Mouse (Mus musculus): Measurements from ENCODE around the gene Zfp326.

The Zfp326 gene

DNA sequence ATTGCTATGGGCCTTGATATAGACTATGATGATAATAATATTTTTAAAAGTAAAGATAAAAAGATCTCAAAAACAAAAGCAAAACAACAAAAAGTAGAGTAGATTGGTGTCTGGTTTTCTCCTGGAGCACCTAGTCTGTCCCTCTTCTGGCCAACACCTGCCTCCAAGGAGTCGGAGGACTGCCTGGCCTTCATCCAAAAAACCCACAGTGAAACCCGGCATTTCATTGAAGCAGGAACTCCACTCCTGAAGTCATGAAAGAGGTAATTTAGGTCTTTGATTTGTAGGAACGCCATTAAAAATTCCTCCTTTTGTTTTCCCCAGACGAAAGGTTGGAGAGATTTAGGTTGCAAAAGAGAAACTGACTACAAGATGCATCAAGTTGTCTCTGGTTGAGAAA is 8.9 kb upstream of the Zfp326 start:
- DNase-seq (ENCODE audit: low spot score in 2 of 2) = no peak

DNA sequence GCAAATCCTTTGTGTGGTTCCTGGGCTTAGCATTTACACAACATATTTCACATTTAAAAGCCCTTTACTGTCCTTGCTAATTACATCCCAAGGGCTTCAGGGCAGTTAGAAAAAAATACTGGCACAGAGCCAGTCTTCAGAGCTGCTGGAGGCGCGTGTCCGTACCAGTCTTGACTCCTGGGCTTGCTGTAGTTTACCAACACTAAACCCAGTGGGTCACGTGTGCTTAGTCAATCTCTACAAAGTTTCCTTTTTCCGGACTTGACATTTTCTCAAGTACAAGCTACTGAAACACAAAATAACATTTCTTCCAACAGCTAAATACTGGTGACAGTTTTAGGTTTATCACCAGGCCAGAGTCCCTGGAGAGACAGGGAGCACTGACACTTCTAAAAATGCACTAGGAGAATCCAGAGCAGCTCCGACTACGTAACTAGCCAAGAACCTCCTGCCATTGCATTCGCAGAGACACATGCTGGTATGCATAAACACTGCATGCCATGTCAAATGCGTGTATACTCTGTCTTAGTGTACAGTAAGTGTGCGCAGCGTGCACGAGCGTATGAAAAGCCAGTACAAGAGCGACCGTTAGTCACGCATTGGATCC is 8.4 kb upstream of the Zfp326 start:
- no peak for DNase-seq (ENCODE audit: low spot score in 2 of 2)

DNA sequence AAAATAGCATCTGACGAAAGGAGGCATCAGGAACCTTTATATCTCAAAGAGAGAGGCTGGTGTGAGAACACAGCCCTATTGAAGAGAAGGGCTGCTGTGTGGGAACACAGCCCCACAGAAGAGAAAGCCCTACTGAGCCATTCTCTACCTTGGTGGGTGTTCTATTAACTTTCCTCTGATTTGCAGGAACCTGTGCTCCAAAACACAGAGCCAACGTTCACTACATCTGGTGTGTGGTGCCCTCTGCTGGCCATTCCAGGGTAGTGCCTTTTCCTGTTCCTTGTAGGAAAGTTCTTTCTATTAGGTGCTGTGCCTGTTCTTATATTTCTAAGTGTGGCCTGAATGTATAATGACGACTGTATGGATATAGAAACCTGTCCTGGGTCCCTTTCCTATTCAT is 7.8 kb upstream of the Zfp326 start:
- DNase-seq (ENCODE audit: low spot score in 2 of 2) = peak in 1 of 2 experiments; percentile 89

DNA sequence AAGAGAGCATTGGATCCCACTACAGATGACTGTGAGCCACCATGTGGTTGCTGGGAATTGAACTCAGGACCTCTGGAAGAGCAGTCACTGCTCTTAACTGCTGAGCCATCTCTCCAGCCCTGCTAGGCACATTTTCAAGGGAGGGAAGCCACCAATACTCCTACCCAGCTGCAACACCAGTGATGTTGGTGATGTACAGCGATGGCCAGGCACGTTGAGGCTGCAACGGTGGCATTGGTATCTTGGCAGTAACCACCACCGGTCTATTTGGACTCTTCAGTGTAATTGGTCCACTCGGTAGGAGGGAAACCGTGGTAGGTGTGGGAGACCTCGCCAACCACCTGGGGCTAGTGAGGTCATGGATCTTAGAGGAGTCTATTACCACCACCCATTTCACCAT is 6.6 kb upstream of the Zfp326 start:
- no peak for DNase-seq (ENCODE audit: low spot score in 2 of 2)

DNA sequence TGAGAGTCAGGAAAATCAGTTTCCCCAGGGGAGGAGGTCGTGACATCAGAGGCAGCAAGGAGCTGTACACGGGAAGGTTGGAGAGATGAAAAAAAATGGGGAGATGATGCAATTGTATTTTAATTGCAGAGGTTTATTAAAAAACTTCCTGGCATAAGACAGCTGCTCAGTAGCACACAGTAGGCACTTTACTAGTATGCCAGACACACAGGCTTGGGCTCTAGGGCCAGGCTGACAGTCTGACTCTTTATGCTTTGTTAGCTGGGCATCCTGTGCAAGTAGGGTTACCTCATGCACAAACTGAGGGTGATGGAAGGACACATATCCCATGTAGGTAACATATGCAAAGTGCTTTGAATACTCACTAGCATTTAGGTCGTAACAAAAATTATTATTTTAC is 5.2 kb upstream of the Zfp326 start:
- DNase-seq (ENCODE audit: low spot score in 2 of 2) = no peak

DNA sequence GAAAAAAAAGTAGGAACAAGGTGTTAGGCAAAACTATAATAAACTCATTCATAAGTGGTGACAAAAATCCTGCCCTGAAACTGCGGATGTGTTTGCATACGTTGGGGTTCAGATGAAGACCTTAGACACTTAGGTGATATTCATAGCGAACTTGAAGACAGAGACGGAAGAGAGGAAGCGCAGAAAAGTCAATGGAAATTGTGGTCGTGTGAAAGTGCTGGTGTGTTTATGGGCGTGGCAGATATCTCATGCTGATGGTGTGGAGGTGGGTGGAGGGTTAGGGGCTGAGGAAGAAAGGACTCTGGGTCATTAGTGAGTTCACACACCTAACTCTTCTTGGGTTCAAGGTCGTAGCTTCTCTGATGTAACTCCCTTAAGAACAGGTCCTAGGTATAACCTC is 4.2 kb upstream of the Zfp326 start:
- no peak for DNase-seq (ENCODE audit: low spot score in 2 of 2)

DNA sequence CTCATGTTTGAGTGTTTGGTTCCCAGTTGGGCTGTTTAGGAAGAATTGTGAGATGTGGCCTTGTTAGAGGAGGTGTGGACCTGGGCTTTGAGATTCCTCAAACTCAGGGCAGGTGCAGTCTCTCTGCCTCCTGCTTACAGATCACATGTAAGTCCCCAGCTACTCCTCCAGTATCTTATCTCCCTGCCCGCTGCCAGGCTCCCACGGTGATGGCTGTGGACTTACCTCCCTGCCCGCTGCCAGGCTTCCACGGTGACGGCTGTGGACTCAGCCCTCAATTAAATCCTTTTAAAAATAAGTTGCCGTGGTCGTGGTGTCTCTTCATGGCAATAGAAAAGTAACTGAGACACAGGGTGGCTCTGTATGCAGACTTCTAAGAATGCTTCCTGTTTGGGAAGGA is 3.4 kb upstream of the Zfp326 start:
- DNase-seq (ENCODE audit: low spot score in 2 of 2) = no peak

DNA sequence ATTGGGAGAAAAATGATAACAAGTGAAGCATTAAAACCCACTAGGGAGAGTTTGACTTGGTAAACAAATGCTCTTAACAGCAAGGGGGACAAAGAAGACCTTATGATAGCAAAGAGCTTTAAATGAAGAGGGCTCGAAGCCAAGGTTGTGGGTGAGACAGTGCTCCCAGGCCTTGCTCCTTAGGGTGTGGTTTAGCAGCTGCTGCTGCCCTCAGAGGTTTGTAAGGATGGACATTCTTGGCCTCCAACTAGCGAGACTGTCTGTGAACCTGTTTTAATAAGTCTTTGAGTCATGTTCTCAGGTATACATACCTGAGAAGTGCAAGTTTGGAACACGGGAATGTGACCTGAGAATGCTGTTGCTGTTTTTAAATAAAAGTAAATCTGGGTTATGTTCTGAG is 2.6 kb upstream of the Zfp326 start:
- DNase-seq (ENCODE audit: low spot score in 2 of 2) = no peak

DNA sequence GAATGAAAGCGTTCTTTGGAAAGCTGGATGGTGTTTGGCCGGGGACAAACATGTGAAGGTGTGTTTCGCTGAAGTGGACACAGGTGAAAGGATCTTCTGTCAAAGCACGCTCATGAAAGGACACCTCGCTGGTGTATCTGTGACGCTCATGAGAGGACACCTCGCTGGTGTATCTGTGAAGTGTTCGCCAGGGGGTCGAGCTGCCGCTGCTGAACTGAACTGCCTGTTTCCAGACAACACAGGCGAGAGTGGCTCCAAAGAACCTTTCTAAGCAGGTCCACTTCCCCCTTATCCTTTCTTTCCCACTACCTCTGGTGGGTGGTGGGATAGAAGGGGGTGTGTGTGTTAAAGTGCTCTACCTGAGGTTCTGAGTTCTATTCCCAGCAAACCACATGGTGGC is 1.9 kb upstream of the Zfp326 start:
- no peak for DNase-seq (ENCODE audit: low spot score in 2 of 2)

DNA sequence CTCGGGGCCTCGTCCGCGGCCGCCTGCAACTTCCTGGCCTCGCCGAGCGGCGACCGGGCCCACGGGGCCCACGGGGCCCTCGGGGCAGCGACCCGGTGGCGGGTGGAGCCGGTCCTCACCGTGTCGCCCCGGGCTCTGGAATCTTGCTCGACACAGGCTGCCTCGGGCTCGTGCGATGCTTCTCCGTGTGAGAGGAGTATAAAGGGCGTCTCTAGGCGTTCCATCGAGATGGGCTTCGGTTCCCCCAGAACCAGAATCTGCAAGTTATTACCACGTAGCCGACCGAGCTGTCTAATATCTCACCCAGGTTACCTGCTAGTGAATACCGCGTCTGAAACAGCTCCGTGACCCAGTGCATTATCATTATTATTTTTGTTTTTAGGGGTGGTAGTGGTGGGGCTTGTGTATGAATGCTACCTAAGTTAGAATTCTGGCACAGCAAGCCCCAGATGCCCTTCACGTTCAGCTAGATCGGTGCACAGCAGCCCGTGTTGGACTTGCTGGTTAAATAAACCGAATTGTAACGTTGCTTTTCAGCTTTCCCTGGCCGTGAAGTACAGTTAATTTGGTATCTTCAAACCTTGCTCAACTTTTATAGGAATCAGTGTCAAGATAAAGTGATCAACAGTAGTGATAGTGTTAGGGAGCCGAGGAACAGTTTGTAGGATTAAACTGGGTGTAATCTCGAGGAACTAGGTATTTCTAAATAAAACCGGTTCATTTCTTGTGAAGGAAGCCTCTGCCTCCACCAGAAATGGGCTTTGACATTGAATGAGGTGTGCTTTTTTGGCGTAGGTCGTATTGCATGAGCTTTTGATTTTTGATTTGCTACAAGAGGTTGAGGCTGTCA is 785 bp downstream of the Zfp326 start:
- no peak for DNase-seq (ENCODE audit: low spot score in 2 of 2)

DNA sequence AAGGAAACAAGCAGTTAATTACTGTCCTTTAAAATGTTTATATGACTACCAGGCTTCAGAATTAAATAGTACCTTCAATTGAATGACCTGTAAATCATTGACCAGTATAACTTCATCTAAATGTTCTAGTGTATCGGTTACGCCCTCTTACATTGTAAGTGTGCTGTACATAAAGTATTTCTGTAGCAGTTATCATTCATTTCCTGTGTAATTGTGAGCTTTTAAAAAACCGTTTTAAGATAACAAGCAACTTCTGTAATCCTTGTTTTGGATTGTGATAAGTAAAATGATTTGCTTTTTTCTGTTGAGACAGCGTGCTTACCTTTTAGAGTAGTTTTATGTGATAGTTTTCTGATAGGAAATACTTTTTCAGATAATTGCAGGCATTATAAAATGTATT is 11.0 kb downstream of the Zfp326 start:
- DNase-seq (ENCODE audit: low spot score in 2 of 2) = no peak

DNA sequence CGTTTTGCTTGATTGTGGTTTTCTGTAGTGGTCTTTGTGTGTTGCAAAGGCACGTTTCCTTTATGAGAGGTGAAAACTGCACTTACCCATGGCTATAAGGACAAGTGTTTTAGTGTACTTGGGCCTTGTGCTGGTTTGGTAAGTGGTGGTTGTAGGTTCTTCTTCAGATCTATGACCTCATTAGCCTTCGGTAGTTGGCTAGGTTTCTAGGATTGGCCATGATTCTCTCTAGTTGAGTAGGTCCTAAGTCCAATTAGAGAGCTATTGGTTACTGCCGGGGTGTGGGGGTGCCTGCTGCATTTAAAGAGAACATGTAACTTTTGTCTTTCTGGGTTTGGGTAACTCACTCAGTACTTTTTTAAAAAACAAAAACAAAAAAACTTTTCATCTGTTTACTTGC is 21.8 kb downstream of the Zfp326 start:
- no peak for DNase-seq (ENCODE audit: low spot score in 2 of 2)

DNA sequence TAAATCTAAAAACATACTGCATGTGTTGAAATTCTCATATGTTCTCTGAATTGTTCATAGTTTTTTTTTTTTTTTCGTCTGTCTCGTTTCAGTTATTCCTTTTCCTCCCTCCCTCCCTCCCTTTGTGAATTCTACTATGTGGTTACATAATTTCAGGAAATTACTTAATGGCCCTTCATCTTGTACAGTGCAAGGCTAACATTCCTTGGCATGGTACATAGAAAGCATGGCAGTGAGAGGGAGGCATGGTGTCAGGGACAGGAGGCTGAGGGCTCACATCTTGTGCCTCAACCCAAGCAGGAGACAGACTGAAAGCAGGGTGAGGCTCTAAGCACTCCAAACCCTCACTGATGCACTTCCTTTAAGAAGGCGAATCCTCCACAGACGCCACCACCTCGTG is 32.8 kb downstream of the Zfp326 start:
- DNase-seq (ENCODE audit: low spot score in 2 of 2) = no peak

DNA sequence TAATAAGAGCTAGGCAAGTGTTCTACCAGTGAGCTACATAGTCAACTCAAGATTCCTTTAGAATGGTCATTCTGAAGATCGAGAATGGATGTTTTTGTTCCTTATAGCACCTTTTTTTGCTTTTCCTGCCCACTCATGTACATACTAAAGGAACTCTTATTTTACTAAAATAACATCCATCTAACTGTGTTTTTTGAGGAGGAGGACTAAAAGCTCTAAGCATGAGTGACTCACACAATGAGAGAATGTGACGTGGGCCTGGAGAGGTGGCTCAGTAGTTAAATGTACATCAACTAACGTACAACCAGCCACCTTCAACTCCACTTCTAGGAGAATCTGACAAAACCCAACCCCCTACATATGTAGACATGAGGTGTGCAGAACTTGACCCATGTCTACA is 33.3 kb downstream of the Zfp326 start:
- DNase-seq (ENCODE audit: low spot score in 2 of 2) = no peak

DNA sequence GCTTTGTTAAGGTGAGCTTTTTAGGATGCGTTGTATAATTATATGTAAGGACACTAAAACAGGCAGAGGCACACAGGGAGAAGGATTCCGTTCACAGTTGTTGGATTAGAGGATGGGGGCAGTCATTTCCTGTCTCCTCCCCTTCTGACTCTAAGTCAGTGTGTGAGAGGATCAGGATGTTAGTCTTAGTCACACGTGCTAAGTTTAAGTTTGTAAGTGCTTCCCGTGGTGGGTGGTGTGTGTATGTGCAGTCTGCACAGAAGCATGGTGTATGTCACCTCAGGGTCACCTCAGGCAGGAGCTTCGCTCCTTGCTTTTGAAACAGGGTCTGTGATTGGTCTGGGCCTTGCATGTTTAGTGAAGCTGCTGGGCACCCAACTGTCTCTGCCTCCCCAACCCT is 35.1 kb downstream of the Zfp326 start:
- DNase-seq (ENCODE audit: low spot score in 2 of 2) = no peak

DNA sequence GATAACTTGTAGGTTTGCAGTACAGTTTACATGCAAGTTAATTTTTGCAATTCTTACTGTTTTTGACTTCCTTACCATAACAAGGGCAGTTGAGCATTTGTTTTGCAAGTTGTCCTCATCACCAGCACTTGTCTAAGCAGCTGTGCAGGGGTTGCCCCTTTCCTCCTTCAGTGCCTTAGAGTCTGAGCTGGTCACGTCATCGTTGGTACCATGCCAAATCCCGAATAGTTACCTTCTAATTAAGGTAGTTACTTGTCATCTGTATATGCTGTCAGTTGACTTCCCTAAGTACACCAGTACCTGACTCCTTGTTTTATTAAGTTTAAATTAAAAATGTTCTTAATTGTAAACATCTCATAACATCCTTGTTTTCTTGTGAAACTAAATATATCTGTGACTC is 41.0 kb downstream of the Zfp326 start:
- DNase-seq (ENCODE audit: low spot score in 2 of 2) = no peak

DNA sequence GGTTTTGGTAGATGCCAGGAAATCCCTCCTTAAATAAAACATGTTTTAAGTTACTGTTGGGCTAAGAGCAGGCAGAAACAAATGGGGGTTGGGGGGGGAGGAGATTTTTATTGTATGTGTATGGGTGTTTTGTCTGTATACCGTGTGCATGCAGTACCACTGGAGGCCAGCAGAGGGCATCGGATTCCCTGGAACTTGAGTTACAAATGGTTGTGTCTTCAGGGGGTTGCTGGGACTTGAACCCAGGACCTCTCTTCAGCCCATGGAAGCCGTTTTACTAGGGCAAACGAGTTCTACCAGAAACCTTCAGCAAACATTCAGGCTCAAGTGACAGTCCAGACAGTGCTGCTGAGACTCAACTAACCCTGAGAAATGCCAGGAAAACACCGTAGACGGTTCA is 41.9 kb downstream of the Zfp326 start:
- no peak for DNase-seq (ENCODE audit: low spot score in 2 of 2)

DNA sequence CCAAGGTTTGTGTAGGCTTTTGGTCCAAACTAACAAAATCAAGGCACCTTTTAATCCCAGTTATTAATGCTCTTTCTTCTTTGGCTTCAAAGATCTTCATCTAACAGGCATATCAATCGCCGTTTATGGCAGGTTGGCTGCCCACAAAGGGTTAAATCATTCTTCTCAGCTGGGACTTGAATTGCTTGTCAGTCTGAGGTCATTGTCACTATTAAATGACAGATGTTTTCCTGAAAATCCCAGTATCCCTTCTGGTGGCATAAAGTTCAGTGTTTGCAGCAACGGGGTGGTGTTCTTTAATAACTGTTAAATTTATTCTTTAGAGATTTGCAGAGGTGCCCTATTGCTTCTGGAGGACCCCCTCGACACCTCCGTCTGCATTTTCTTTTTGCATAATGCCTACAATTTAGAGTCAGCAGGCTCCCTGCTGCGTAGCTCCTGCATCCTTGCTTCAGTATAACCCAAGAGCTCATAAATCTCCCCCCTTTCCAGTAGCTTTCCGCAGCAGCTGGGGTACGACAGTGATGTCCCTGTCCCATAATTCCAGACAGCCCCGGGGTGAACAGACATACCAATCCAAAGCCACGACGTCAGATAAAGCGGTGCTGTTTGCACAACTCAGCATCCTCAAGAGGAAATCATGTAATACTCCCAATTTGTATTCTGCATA is 46.6 kb downstream of the Zfp326 start:
- no peak for DNase-seq (ENCODE audit: low spot score in 2 of 2)

DNA sequence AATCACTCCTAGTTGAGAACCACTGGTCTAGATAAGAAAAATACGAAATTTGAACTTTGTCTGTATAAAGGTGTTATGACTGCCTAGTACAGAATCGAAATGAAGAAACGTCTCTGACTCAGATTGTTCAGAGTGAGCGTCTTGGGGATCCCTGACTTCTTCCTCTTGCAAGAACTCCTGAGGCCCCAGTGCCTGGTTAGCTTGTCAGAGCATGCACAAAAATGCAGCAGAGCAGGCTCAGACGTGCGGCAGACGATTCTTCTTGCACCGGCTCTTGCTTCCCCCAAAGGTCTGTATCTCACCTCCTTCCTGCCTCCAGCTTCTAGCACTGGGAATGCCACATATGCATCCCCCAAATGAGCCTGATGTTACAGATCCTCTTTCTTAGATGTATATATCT is 48.0 kb downstream of the Zfp326 start:
- DNase-seq (ENCODE audit: low spot score in 2 of 2) = no peak

DNA sequence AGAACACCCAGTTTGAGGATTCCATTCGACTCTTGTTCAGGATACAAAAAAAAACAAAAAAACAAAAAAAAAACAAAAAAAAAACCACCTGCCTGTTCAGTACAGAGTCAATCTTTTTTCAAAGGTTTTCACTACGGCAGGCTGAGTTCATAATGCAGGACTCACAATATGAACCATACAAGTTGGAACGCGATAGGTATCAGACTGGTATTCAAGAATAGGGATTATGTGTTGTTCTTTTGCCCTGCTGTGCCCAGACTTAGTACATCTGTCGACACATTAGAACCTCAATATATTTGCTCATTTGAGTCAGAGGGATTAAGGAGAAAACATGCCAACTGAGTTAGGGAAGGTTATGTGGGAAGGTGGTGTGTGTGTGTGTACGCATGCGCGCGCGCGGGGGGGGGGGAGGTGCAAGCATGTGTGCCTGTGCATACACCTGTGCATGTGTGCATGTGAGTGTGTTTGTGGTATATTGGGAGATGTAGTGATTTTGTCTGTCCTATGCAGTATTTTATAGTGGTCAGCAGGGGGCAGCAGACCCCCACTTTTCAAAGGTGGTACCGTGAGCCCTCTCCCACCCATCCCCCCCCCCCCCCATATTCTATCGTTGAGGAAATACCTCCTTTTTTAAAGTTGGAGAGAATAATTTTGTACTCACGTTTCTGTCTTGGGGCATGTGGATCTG is 49.3 kb downstream of the Zfp326 start:
- DNase-seq (ENCODE audit: low spot score in 2 of 2) = no peak

DNA sequence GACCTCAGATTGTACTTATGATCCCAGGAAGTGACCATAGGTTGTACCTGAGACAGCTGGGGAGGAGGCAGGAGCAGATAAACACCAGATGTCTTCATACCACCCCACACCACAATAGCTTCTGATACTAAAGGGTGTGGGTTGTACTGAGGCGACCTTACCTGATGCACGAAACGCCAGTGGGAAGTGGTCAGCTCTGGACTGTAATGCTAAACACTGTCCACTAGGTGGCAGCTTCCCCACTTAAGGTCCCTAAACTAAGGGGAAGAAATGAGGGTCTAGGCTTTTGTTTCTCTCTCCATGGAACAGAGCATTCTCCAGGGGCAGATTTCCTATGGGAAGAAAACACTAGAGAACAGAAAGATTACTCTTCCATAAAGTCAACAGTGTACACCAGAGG is 53.9 kb downstream of the Zfp326 start:
- DNase-seq (ENCODE audit: low spot score in 2 of 2) = peak in 1 of 2 experiments; percentile 13

DNA sequence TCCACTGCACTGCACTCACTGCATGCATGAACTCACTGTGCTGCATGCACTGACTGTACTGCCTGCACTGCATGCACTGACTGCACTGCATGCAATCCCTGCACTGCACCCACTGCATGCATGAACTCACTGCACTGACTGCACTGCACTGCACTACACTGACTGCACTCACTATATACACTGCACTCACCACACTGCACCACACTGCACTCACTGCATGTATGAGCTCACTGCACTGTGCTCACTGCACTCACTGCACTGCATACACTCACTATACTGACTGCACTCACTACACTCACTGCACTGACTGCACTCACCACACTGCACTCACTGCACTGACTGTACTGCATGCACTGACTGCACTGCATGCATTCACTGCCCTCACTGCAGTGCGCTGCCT is 56.0 kb downstream of the Zfp326 start:
- DNase-seq (ENCODE audit: low spot score in 2 of 2) = no peak

DNA sequence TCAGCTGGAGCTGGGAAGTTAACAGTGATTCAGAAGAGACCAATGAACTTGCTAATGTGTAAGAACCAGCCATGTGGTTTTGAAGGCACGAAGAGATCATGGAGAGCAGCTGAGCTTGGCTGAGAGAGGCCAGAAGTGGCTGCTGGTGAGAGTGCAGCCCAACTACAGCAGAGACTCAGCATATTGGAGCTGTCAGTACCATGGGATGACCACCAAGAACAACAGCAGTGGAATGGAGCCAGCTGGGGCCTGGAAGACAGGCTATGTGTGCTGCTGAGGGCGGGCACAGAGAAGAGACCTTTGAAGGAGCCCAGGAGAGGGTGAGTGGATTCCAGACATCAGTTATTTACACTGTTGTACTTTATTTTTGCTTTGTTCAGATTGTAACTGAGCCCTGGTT is 65.6 kb downstream of the Zfp326 start:
- DNase-seq (ENCODE audit: low spot score in 2 of 2) = no peak
